Mouse (Mus musculus) heart, adult 18-20 months (tissue): ENCODE results near the gene Dlg4. TPM values are rescaled to one million over a fixed set of nuclear protein-coding genes. Genes with fewer than 3 reads are reported as not detected.
A peak's percentile ranks its signal among the peaks of the same experiment; 100 is the strongest.

Source experiments
- DNase-seq, 2 experiments: peaks; one replicate each; pipeline ENCODE4 v3.0.0; 2021 to 2022; ENCODE audit warnings: mixed read lengths in 1 of 2
- long read RNA-seq, 2 experiments: library from polyadenylated mRNA; stranded (forward); transcript quantifications; one replicate each; pipeline ENCODE4 v2.0.0; 2021
- total RNA-seq, 2 experiments: library from RNA; stranded (reverse); gene quantifications; 2 replicates each; pipeline ENCODE4 v1.2.3; 2021

Dlg4 gene
- total RNA-seq: 1 to 10 TPM; 5.9 to 6.8 TPM
- long read RNA-seq, experiment 1: 0 reads
- long read RNA-seq, experiment 2, partial matches to known transcripts: 0 of 1 reads
- long read RNA-seq, experiment 2, other reads (novel, unspliced or antisense): 1 of 1 reads

DNA sequence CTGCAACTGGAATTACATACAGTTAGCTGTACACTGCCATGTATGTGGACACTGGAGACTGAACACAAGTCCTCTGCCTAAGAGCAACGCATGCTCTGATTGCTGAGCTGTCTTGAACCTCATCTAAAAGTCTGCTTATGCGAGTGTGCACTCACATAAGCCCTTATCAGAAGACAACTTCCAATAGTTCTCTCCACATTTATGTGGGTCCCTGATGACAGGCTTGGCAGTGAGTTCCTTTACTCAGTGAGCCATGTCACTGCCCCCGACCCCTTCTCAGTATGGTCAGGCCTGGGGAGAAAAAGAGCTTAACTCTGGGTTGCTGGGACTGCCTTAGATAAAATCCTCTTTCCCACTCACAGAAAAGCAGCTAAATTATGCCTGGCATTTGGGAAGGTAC, at the start of gene Dlg4:
Gene Dlg4, plus strand, starts transcription at position 274 of the 400 bp plus-strand sequence.
- no peak for DNase-seq

DNA sequence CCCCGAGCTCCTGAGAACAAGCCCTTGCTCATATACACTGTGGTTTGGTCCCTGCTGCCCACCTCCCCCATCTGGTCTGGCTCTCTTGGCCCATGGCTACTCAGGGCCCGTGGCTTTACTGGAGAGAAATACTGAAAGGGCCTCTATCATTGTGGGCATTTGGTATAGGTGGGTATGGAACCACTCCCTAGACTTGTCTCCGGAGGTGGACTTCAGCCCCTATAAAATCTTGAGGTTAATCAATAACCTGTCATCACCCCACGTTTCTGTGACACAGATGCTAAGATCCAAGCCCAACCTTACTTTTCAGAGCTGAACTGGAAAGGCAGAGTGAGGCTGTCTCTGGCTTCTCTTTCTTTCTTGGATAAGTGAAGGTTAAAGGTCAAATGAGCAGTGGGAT, 47.9 kb upstream of the Dlg4 start:
- DNase-seq: no peak

DNA sequence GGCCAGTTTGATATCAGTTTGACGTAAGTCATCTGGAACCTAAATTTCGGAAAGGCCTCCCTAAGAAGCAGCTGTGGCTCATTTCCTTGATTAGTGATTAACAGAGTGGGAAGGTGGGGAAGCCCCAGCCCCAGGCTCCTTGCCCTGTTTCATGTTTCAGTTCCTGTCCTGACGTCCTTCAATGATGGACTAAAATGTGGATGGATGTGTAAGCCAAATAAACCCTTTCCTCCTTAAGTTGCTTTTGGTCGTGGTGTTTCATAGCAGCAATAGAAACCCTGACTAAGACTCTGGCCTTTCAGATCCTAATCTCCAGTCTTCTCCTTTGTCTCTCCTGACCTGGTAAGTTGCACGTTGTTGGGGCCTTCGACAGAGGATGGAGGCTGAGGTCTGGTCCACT, 46.5 kb upstream of the Dlg4 start:
- DNase-seq: no peak

DNA sequence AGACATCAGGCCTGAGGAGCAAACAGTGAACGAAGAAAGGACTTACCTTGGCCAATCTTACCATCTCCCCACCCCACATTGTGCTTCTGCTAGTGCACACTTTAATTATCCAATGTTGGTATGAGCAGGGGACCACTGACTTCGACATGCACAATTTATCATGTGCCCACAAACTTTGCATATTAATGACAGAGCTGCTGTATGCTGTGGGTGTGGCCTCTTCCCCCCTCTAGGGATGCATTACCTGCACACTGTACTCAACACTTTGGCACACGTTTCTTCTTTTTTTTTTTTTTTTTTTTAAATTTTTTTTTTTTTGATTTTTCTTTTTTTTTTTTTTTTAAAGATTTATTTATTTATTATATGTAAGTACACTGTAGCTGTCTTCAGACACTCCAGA, 46.0 kb upstream of the Dlg4 start:
- DNase-seq: no peak

DNA sequence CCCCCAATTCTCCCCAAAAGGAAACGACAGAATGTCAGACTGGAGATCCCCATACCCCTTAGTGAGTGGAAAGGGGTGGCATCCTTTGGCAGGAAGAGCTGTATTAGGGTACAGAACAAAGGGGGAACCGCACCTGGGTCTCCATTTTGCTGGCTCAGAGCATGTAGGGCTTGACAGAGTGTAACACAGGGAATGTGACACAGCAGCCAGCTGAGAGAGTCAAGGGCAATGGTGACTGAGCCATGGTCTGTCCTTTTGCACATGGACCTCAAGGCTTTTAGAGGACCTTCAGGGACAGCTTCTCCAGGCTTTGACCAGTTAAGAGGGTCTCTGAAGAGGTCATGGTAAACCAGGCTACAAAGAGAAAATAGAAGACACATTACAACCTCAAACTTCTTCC, 41.8 kb upstream of the Dlg4 start:
- no peak for DNase-seq

DNA sequence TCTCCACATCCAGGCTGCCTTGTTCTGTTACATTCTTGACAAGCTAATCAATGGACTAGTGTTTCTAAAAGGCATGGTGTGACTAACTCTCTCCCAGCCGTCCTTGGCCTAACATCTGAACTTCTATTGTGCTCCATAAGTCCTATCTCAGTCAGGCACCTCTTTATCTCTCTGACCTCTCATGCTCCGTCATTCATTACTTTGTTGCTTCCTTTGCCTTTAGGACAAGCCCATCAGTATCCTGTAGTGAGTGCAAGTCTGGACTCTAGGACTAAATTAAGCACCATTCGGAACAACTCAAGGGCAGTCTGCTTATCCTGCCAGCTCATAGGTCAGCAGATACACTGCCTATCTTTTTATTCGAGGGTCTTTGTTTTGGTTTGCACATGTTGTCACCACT, 40.5 kb upstream of the Dlg4 start:
- DNase-seq: no peak

DNA sequence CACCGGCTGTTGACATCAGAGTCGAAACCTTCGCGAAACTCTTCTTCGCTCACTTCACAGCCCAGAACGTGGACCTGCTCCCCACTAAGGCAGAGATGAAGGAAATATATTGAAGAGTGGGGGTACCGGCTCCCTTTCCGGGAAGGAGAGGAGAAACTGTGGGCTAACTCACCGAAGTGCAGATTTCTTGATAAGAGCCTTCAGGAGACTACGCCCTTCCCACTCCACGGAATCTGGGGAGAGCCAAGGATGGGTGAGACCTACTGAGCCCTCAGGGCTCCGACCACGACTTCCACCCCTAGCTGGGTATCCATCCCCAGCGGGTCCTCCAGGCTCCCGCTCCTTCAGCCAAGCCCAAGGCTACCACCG, 36.9 kb upstream of the Dlg4 start:
- DNase-seq: no peak

DNA sequence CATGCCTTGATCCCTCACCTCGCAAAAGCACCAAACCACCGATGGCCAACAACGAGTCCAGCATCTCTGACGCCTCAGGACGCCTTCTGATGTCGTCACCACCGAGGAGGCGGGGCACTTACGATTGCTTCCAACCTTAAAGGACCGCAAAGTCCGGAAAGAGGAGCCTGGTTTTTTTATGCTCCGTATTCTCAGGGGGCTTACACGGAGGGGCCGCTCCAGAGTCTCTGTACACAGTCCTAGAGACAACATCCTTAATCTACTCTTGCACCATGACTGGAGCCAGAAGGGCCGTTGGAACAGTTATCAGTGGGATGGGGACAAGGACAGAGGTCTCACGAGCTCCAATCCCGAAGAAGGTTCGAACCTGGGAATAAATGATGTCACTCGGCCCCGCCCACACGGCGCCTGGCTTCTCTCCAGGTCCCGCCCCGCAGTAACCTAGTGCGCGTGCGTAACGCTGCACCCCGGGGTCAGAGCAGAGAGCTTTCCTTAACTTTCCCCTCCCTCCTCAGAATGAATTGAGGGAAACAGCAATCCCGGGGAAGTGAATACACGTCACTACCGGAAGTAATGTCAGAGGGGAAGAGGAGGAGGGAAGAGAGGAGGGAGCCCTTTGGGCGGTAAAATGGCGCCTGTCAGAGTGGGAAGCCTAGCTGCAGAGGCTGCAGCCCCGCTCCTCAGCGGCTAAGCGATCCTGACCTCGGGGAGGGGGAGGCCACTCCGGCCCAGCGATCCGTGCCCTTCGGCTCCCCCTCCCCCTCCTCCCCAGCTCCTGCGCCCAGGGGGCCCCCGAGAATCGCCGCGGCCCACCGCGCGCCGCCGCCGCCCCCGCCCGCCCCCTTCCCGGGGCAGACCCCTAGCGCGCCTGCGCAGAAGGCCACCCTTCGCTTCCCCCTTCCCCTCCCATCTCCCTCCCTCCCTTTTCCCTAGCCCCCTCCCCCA, 36.3 kb upstream of the Dlg4 start:
- DNase-seq: peak; percentile 97 to 99

DNA sequence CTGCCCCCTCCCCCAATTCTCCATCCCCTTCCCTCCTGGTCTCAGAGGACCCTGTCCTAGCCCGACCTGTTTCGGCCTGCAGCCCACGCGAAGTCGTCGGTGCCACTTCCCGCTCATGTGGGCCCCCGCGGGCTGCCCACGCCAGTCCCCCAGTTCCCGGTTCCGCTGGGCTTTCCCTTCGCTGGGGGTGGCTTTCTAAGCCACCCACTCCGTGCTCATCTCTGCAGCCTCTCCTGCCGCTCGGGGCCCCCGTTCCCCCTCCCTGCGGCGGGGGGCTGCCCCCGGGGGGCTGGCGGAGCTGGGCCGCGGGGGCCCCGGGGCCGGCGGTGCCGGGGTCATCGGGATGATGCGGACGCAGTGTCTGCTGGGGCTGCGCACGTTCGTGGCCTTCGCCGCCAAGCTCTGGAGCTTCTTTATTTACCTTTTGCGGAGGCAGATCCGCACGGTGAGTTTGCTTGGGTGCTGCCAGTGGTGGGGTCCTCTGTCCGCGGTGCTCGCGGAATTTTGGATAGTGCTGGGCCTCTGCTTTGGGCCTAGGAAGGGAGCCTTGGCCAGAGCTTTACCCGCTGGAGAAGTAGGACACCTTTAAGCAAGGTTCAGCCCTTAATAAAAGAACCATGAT, 35.5 kb upstream of the Dlg4 start, which contains the start of gene Ctdnep1:
Gene Ctdnep1, plus strand, starts transcription at position 16 of the 622 bp plus-strand sequence.
- no peak for DNase-seq

DNA sequence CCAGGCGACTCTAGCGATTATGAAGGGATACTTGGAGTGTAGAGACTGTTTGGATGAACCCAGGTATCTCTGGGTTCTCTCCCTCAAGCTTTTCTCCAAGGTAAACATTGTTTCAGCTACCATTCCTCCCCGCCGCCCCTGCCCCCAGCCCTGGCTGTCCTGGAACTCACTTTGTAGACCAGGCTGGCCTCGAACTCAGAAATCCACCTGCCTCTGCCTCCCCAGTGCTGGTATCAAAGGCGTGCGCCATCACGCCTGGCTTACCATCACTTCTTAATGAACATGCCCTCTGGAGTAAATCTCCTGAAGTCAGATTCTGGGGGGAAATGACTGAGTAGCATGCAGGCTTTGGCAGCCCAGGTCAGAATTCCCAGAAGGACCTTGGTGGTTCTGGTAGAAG, 34.5 kb upstream of the Dlg4 start, which contains the start of gene Elp5:
Gene Elp5, minus strand, starts transcription at position 293 of the 400 bp plus-strand sequence.
- no peak for DNase-seq

DNA sequence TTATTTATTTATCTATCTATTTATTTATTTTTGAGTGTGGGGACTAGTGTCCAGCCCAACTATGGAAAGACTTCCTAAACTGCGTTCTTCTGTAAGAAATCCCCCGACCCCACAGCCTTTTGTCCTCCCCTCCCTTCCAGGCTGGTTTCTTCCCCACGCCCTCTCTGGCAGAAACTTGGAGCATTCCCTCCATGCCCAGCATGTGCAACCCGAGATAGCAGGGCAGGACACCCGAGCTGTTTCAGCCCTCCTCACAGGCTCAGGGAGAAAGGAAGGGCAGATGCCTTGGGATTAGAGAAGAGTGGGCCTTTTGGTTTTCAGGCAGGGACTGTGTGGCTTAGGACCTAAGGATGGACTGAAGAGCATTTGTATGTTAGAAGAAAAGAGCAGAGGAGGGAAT, 33.9 kb upstream of the Dlg4 start:
- DNase-seq: peak; percentile 59 to 63

DNA sequence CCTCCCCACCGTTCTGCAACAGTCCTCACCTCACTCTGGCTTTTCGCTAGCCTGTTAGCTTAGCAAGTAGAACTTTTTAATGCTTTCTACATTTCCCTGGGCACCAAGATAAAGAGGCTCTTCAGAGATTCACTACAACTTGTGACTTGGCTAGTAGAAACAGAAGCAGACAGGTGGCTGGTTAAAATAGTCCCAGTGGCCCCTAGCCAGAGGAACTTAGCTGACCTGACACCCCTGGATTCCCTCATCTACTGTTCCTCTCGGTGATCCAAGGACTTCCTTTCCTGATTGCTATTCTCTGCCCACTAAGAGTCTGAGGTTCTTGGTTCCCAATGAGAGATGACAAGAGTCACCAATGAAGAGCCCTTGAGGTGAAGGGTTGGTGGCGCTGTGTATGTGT, 33.4 kb upstream of the Dlg4 start:
- peak; percentile 60 to 61 for DNase-seq

DNA sequence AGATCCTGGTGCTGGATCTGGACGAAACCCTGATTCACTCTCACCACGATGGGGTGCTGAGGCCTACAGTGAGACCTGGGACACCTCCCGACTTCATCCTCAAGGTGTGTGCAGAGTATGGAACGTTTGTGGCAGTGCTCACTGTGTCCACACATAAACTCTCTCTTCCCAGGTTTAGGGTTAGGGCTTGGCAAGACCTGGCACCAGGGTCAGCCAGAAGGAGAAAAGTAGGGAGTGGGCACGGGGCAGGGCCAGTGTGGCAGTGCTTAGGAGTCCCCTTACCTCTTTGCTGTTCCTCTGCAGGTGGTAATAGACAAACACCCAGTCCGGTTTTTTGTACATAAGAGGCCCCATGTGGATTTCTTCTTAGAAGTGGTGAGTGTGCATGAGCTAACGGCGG, 32.3 kb upstream of the Dlg4 start:
- DNase-seq: no peak

DNA sequence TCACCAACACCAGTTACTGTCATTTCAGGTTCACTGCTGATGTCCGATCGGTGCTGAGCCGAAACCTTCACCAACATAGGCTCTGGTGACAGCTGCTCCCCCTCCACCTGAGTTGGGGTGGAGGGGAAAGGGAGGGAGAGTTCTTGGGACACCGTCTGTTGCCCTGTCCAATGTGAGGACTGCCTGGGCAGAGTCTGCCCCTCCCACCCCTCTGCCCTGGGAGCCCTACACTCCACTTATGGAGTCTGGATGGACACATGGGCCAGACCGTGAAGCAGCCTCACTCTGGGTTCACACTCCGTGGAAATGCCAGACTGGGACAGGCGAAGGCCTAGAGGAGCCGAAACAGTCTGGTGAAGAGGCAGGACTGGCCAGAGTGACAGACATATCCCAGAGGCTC, 26.8 kb upstream of the Dlg4 start:
- no peak for DNase-seq

DNA sequence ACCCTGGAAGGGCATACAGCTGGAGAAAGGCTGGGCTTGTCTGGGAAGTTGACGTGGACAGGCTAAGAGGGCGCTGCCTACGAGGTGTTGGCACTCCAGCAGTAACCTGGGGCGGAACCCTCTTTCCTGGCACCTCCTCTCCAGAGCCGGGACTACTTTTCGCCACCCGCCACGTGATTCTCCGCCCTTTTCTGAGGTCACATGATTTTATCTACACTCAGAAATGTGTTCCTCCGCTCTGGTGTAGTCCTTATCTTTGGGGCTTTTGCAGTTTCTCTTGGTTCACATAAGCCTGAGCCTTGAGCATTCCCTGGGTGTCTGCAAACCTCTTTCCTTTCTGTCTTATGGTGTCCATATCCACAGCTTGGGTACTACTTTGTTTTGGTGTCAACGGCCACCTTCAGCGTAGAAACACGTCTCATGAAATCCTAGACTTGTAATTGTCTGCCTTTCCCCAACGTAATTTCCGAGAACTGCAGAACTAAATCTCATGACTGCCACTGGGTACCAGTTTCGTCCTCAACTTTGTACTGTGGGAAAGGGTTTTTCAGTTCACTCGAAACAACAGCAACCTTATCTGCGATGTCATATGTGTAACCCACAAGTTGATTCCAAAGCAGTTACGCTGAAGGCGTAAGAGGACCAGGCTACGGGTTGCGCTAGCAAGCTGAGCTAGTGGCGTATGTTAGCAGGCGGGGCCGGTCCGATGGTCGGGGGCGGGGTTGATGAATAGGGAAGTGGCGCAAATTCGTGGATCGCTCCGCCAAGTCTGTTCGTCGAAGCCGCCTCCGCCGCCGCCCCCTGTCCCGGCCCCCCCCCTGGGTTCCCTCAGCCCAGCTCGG, 25.7 kb upstream of the Dlg4 start, which contains the start of gene Gabarap:
Gene Gabarap, plus strand, starts transcription at position 294 of the 842 bp plus-strand sequence.
- peak; percentile 98 for DNase-seq

DNA sequence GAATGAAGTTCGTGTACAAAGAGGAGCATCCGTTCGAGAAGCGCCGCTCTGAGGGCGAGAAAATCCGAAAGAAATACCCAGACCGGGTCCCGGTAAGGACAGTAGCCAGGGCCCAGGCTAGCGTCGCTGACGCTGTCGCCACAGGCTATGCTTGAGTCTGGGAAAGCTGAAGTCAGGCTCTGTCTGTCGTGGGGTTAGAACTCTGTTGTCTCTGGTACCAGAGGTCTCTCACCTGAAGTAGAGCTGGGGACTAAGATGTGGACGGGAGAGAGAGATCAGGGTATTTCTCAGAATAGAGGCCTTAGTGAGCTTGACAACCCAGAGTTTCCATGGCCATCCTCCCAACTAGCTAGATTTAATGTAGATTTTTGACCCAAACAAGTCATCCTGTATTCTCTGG, 25.0 kb upstream of the Dlg4 start:
- DNase-seq: no peak

DNA sequence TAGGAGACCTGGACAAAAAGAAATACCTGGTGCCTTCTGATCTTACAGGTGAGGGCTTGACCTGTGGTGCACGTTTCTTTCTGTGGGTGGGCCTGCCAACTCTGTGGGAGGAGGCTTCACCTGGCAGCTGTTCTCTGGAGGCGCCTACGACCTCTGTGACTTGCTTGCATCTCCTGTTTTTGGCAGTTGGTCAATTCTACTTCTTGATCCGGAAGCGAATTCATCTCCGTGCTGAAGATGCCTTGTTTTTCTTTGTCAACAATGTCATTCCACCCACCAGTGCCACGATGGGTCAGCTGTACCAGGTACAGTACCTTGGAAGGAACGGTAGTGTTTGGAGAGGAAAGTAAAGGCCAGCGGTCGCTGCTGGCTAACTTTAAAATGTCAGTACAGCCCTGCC, 24.3 kb upstream of the Dlg4 start:
- DNase-seq: peak in 1 of 2 experiments; percentile 39

DNA sequence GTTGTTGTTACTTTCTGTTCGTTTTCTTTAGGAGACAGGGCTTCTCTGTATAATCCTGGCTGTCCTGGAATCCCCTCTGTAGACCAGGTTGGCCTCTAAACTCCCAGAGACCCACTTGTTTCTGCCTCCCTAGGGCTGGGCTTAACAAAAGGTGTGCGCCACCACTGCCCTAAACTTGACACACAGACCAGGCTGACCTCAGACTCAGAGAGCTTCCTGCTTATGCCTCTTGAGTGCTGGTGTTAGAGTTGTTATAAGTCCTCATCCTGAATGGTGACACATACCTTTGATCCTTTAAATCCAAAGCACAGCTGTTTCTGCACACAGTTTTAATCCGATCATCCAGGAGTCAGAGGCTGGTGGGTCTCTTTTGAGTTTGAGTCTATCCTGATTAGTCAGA, 23.8 kb upstream of the Dlg4 start:
- DNase-seq: no peak

DNA sequence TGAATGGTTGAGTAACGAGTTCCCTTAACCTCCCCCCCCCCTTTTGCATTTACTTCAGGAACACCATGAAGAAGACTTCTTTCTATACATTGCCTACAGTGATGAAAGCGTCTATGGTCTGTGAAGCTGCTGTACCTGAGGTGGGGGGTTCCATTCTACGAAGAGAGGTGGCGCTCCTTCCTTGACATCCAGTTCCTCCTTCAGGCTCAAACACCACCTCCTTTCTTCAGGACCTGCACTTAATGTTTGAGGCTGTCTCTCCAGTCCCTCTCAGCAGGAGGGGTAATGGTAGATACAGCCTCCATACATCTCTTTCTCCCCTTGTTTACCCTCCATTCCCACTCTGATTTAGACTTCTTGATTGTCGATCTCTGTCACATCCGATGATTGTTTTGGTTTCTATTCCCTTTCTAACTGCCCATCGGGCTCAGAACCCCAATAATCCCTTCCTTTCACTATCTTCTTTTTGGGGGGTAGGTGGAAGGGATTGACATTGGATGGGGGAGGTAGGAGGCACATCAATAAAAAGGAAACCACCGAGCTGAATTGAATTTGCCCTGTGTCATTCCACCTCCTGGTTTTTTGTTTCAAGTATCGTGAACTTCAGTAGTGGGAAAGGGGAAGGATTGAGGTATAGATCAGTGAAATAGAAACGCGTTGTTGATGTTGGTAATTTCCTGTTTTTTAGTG, 22.2 kb upstream of the Dlg4 start:
- DNase-seq: no peak

DNA sequence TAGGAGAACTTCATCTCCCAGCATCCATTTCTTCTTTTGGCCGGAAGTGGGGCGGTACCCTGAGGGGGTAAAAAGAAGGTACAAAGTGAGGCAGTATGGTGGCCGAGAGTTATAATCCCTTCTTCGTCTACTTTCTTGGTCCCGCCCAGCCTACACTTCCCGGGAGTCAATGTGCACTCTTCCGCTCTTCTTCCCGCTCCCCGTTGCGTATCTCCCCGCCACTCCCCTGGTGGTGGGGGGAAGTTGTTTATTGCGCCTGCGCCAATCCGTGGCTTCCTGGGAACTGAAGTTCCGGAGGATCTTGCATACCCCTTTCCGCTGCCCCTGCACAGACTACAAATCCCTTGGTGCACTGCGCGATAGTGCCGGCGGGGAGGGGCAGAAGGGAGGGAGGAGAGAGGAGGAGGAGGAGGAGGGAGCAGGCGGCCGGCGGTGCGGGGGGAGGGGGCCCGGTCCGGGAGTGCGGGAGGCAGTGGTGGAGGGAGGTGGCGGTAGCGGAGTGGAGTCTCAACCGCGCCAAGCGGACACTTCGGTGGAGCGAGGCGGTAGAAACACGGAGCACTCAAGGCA, 21.3 kb upstream of the Dlg4 start, which contains the start of gene Phf23:
Gene Phf23, plus strand, starts transcription at position 387 of the 570 bp plus-strand sequence.
- peak; percentile 98 to 100 for DNase-seq
